8 mouse cellular contexts compared by ENCODE assay signal in the genomic region with DNA sequence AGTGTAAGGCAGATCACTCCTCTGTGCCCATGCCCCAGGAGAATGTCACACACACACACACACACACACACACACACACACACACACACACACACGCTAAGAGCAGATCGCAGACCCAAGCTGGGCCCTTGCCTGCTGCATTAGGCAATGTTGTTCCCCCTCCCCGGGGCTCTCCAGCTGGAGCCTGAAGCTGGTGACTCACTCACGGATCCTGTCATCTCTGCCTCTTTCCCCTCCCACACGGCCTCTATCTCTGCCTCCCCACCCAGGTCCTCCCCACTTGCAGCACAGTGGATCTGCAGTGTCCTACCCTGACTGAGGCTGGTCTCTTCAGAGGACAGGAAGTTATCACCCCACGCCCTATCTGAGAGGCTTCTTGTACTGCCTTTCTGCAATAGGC.
DNase-seq lines count a peak whose midpoint lies in the region; ATAC-seq and TF ChIP-seq lines count a peak whose summit lies in the region.

No protein-coding gene starts in this region.

- H3K36me3 ChIP-seq in midbrain, embryonic 13.5 days = no peaks in the 10 kb centered on the region
- H3K36me3 ChIP-seq in midbrain, embryonic 15.5 days (replicated peaks) = no peaks in the 10 kb centered on the region
- H3K36me3 ChIP-seq in liver, postnatal 0 days (replicated peaks; ENCODE audit: insufficient read depth, low read length) = no peaks in the 10 kb centered on the region

- no peak overlapping the region for H3K27ac ChIP-seq in midbrain, embryonic 13.5 days
- H3K27ac ChIP-seq in midbrain, embryonic 15.5 days = no peak overlapping the region
- H3K27ac ChIP-seq in layer of hippocampus, adult 2 months = peak overlapping the region; percentile 87
- no peak overlapping the region for H3K27ac ChIP-seq in liver, postnatal 0 days (ENCODE audit: low read depth)

- 0 out of 2 replicates have a peak, but pooled peaks have one; percentile 34 for ATAC-seq in midbrain, embryonic 13.5 days
- ATAC-seq in midbrain, embryonic 15.5 days (replicated peaks) = no peak
- ATAC-seq in liver, postnatal 0 days = no peak

- 72% methylated on average over 6 of the region's 6 CpGs for WGBS in midbrain, embryonic 13.5 days
- 79% methylated on average over 6 of the region's 6 CpGs for WGBS in midbrain, embryonic 15.5 days
- WGBS in liver, postnatal 0 days (ENCODE audit: insufficient replicate concordance) = 44% methylated on average over 6 of the region's 6 CpGs

- H3K4me2 ChIP-seq in midbrain, embryonic 13.5 days (replicated peaks) = no peak overlapping the region
- no peak overlapping the region for H3K4me2 ChIP-seq in midbrain, embryonic 15.5 days
- no peak overlapping the region for H3K4me2 ChIP-seq in liver, postnatal 0 days (ENCODE audit: low read depth, low read length)

- DNase-seq in frontal cortex, postnatal 25 days (ENCODE audit: low spot score in 2 of 2) = peak; percentile 43 to 65
- peak; percentile 82 to 90 for DNase-seq in layer of hippocampus, adult 2 months (ENCODE audit: low spot score in 2 of 2)
- DNase-seq in ovary, postnatal 36 days (ENCODE audit: low spot score) = peak; percentile 29
- no peak for DNase-seq in cerebellum, adult 11-12 months
- DNase-seq in liver, postnatal 0 days = no peak
- no peak for DNase-seq in cerebellum, adult 18-20 months

- no peak overlapping the region for H3K4me3 ChIP-seq in midbrain, embryonic 13.5 days (replicated peaks)
- H3K4me3 ChIP-seq in midbrain, embryonic 15.5 days = no peak overlapping the region
- H3K4me3 ChIP-seq in layer of hippocampus, adult 2 months = no peak overlapping the region
- no peak overlapping the region for H3K4me3 ChIP-seq in liver, postnatal 0 days (ENCODE audit: low read depth, low read length)

- H3K27me3 ChIP-seq in midbrain, embryonic 13.5 days = no peaks in the 10 kb centered on the region
- no peaks in the 10 kb centered on the region for H3K27me3 ChIP-seq in midbrain, embryonic 15.5 days (replicated peaks)
- H3K27me3 ChIP-seq in liver, postnatal 0 days (ENCODE audit: insufficient read depth, low read length) = no peaks in the 10 kb centered on the region

- no peak for TF ChIP-seq EP300 in liver, postnatal 0 days (IDR thresholded peaks at IDR 0.05; ENCODE audit: low read depth)

- no peak for TF ChIP-seq CTCF in layer of hippocampus, adult 2 months (conservative IDR thresholded peaks at IDR 0.05)
- TF ChIP-seq CTCF in liver, postnatal 0 days (IDR thresholded peaks at IDR 0.05; ENCODE audit: low read depth) = no peak

- no peaks in the 10 kb centered on the region for H3K9me3 ChIP-seq in midbrain, embryonic 13.5 days
- H3K9me3 ChIP-seq in midbrain, embryonic 15.5 days = no peaks in the 10 kb centered on the region
- H3K9me3 ChIP-seq in liver, postnatal 0 days (ENCODE audit: low read length) = no peaks in the 10 kb centered on the region

- H3K9ac ChIP-seq in midbrain, embryonic 13.5 days (replicated peaks) = no peak overlapping the region
- H3K9ac ChIP-seq in midbrain, embryonic 15.5 days = no peak overlapping the region
- H3K9ac ChIP-seq in liver, postnatal 0 days (replicated peaks) = no peak overlapping the region

- no peaks in the 10 kb centered on the region for H3K4me1 ChIP-seq in midbrain, embryonic 13.5 days (replicated peaks)
- no peaks in the 10 kb centered on the region for H3K4me1 ChIP-seq in midbrain, embryonic 15.5 days
- H3K4me1 ChIP-seq in liver, postnatal 0 days (ENCODE audit: insufficient read depth) = no peaks in the 10 kb centered on the region

Comparison
In these comparisons a context has a peak if more than half of its experiments do, and no peak if none do; other contexts are left out.
1. DNase-seq: peak in frontal cortex, postnatal 25 days (2 of 2), layer of hippocampus, adult 2 months (2 of 2) and ovary, postnatal 36 days (single experiment); none in cerebellum, adult 11-12 months (single experiment), liver, postnatal 0 days (single experiment) and cerebellum, adult 18-20 months (0 of 2).